Mouse (Mus musculus) heart, embryonic 10.5 days (tissue): ENCODE measurements around the gene Upb1. TPM values are rescaled to one million over a fixed set of nuclear protein-coding genes. Genes with fewer than 3 reads are reported as not detected.
A peak's percentile ranks its signal among the peaks of the same experiment; 100 is the strongest.
"Not testable (repeated sequence)": the region's sequence is repeated elsewhere in the genome, so short reads cannot be mapped to it uniquely, and the experiment has no call there.

ENCODE experiments used
- DNase-seq: peaks from one replicate; pipeline ENCODE4 v3.0.0-alpha.2; 2017; ENCODE audit warnings: low spot score
- H3K27ac ChIP-seq: fragments of 300-500 bp; sonication (generic); 2 replicates; pipeline ENCODE4 v1.5.1; 2016; ENCODE audit warnings: mild to moderate bottlenecking
- H3K27me3 ChIP-seq: fragments of 300-500 bp; sonication (generic); 2 replicates; pipeline ENCODE4 v1.6.1; 2016; ENCODE audit warnings: mild to moderate bottlenecking; ENCODE audit not compliant: poor library complexity, insufficient read depth, severe bottlenecking
- H3K36me3 ChIP-seq: fragments of 300-500 bp; sonication (generic); 2 replicates; pipeline ENCODE4 v1.6.1; 2016; ENCODE audit warnings: mild to moderate bottlenecking, moderate library complexity
- H3K4me1 ChIP-seq: fragments of 300-500 bp; sonication (generic); 2 replicates; pipeline ENCODE4 v1.6.1; 2016; ENCODE audit warnings: mild to moderate bottlenecking
- H3K4me3 ChIP-seq: fragments of 300-500 bp; sonication (generic); 2 replicates; pipeline ENCODE4 v1.5.1; 2016; ENCODE audit warnings: mild to moderate bottlenecking, moderate library complexity
- H3K9me3 ChIP-seq: fragments of 300-500 bp; sonication (generic); 2 replicates; pipeline ENCODE4 v1.6.1; 2016; ENCODE audit warnings: mild to moderate bottlenecking, moderate library complexity
- WGBS: fragments of 180-500 bp; shearing (Covaris S2); methylation state at CpG from one replicate; pipeline ENCODE4 v1.1.7; 2016; 5-methylcytosine and 5-hydroxymethylcytosine counted together
- polyA plus RNA-seq: library from polyadenylated mRNA; unstranded; fragments of >200 nt; fragmentation: Nextera tagmentation; extraction: Ambion mirVana; gene quantifications from 2 replicates; pipeline ENCODE4 v1.2.1, GENCODE M21; 2016

Upb1 gene
- polyA plus RNA-seq, 1 experiment from 2014 or later: 1.6 TPM

DNA sequence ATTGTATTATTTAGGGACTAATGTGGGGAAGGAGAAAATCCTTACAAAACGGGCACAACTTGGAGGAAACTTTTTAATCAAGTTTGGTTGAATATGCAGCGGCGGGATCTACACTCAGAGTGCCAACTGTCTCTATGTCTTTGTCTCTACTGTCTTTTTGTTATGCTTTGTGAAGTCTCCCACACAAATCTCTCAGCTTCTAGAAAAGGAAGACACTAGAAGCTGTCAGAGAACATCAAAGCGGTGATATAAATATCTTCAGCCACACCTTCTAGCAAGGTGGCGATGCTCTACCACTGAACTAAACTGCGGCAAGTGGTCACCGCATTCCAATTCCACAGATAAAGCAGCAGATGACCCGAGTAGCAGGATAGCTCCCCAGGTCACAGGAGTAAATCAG lies 5.0 kb downstream of the Upb1 start:
- Histone ChIP-seq H3K4me1 (peaks cover 13% of the 10 kb centered on the region), H3K36me3 (no peaks in the 10 kb centered on the region), H3K4me3 (no peak overlapping the region), H3K9me3 (no peaks in the 10 kb centered on the region), H3K27ac (no peak overlapping the region), H3K27me3 (no peaks in the 10 kb centered on the region)
- WGBS: 59% methylated on average over 8 of the region's 8 CpGs
- DNase-seq: no peak

DNA sequence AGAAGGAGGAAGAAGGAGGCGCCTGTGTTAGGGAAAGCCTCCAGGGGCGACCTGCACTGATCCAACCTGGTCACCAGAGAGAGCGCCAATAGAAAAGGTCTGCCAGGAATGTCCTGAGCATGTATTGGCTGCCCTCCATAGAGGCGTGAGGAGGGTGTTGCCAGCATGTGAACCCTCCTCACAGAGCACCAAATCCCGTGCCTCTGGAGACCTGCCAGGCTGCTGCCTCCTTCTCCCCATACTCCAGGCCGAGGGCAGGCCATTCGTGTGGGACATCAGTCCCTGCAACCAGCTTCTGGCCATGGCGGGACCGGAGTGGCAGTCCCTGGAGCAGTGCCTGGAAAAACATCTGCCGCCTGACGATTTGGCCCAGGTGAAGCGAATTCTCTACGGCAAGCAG lies 5.8 kb downstream of the Upb1 start:
- no peaks in the 10 kb centered on the region for H3K9me3 ChIP-seq
- H3K36me3 ChIP-seq: no peaks in the 10 kb centered on the region
- H3K4me1 ChIP-seq: peaks cover 18% of the 10 kb centered on the region
- WGBS: 36% methylated on average over 13 of the region's 13 CpGs
- DNase-seq: no peak
- no peaks in the 10 kb centered on the region for H3K27me3 ChIP-seq
- no peak overlapping the region for H3K4me3 ChIP-seq
- H3K27ac ChIP-seq: no peak overlapping the region

DNA sequence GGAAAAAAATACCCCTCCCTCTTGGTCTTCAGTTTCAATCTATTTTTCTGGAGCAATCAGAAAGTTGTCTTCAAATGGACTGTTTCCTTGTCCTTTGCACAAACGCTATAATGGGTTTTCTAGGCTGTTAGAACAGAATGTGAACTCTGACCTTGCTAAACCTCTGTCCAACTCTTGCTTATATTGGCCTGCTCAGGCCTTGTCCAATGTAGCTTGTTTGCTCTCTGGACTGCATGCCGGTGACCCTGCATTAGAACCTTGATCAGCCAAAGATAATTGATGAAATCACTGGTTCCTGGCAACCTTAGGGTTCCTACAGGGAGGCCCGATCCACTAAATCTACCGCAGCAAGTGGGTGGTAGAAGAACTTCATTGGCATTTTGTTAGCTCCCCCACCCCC lies 6.8 kb downstream of the Upb1 start:
- no peaks in the 10 kb centered on the region for H3K9me3 ChIP-seq
- DNase-seq: no peak
- no peaks in the 10 kb centered on the region for H3K36me3 ChIP-seq
- 78% methylated on average over 4 of the region's 4 CpGs for WGBS
- no peak overlapping the region for H3K27ac ChIP-seq
- no peaks in the 10 kb centered on the region for H3K27me3 ChIP-seq
- no peak overlapping the region for H3K4me3 ChIP-seq
- peaks cover 27% of the 10 kb centered on the region for H3K4me1 ChIP-seq

DNA sequence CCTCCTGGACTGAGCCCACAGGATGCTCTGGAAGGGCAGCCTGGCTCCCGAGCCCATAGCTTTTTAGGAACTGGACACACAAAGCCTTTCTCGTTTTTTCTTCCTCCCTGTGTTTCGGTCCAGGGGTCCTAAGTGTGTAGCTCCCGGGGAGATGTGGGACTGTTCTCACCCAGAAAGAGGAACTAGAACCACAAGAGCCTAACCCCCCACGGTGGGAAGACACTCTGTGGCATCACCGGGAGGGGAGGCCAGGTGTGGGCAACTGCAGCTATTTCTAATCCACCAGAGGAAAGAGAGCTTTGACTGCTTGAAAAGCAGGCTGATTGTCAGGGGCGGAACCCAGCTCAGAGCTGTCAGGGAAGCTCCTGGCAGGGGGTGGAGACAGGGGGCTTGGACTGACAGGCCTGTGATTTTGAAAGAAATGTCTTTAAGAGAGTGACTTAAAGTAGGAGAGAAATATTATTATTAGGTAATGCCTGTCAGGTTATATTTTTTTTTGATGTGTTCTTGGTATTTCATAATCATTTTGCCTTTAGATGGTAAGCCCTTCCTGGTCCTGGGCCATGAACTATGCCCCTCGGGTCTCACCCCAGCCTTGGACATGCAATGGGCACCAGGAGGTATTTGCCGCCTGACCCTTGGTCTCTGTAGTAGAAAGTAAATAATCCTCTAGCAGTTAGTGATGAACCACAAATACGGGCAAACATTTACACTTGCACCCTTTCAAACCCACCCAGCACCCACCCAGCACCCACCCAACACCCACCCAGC lies 10.6 kb downstream of the Upb1 start:
- not testable (repeated sequence) for H3K27me3 ChIP-seq, DNase-seq, H3K36me3 ChIP-seq, H3K27ac ChIP-seq, H3K9me3 ChIP-seq, H3K4me3 ChIP-seq
- H3K4me1 ChIP-seq: peaks cover 24% of the 10 kb centered on the region; the same call in 1 of the 2 replicates
- WGBS: 34% methylated on average over 9 of the region's 10 CpGs

DNA sequence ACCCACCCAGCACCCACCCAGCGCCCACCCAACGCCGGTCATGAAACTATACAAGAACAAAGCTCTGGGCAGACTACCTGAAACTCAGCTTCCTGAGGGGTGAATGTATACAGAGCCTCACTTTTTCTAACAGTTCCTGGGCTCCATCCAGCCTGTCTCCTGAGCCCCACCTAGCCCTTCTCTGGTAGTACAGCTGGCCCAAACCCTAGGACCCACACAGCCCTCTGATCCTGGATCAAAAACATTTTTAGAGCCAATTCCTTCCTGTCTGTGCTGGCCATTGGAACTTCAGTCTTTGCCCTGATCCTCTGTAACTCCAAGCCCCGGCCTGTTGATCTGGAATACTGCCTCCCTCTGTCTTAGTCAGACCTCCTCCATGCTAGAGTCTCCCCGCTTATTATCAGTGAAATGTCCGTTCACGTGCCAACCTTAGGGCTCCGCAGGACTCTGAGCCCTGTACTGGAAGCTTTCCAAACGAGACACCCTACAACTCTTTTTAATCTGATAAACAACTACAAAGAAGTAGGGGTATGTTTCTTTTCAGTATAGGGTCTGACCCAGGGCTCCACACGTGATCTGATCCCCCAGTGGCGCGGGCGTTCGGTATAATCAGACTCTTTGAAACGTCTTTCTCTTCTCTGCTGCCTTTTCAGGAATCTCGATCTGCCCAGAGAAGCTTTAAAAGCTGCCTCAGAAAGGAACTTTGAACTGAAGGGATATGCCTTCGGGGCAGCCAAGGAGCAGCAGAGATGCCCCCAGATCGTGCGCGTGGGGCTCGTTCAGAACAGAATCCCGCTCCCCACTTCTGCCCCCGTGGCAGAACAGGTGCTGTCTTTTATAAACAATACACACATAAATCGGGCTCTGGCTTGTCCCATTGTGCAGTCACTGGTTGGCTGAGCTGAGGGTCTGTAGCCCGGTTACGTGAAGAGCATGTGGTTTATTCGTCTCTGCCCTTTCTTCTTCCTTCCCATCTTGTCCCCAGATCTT lies 11.5 kb downstream of the Upb1 start:
- Histone ChIP-seq H3K9me3 (no peaks in the 10 kb centered on the region), H3K27ac (no peak overlapping the region; the same call in 1 of the 2 replicates), H3K4me3 (no peak overlapping the region), H3K27me3 (no peaks in the 10 kb centered on the region), H3K4me1 (peaks cover 21% of the 10 kb centered on the region; the same call in 1 of the 2 replicates), H3K36me3 (no peaks in the 10 kb centered on the region)
- no peak for DNase-seq
- WGBS: 74% methylated on average over 27 of the region's 27 CpGs

DNA sequence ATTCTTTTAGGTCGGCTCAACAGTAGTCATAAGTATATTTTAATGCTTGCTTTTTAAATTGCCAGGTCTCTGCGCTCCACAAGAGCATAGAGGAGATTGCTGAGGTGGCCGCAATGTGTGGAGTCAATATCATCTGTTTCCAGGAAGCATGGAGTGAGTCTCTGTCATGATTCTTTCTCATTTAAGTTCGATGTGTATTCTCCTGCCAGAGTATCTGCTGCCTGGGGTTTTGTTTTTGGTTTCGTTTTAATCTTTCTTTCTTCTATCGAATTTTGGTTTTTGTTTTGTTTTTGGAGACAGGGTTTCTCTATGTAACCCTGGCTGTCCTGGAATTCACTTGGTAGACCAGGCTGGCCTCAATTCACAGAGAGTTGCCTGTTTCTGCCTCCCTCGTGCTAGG lies 14.0 kb downstream of the Upb1 start:
- Histone ChIP-seq H3K4me1 (peaks cover 21% of the 10 kb centered on the region; the same call in 1 of the 2 replicates), H3K27me3 (no peaks in the 10 kb centered on the region), H3K27ac (no peak overlapping the region), H3K36me3 (no peaks in the 10 kb centered on the region), H3K9me3 (no peaks in the 10 kb centered on the region), H3K4me3 (no peak overlapping the region)
- 85% methylated on average over 7 of the region's 7 CpGs for WGBS
- DNase-seq: no peak

DNA sequence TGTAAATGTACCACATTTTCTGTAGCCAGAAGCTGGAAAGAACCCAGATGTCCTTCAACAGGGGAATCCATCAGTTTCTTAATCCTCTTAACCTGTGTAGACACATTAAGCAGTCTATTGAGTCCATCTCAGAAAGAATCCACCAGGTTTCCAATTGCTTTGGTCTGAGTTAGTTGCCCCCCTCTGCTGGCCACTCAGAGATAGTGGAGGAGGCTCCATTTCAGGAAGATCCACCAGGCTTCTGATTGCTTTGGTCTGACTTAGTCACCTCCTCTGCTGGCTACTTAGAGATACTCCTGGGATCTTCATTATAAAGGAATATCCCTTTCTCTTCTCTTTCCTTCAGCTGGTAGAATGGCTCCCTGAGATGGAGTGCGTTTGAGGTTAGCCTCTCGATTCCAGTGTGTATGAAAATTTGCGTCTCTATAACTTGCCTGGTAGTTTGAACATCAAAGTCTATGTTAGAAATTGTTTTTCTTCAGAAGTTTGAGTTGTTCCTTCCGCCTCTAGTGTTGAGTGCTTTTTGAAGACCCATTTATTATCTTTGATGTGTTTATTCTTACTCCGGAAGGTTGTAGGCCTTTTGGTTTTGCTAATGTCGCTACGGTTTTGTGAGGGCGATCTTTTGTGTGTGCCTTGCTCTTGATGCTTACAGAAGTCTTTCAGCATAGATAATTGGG lies 16.6 kb downstream of the Upb1 start:
- Histone ChIP-seq H3K36me3 (no peaks in the 10 kb centered on the region), H3K27ac (no peak overlapping the region), H3K4me3 (no peak overlapping the region), H3K4me1 (peaks cover 9% of the 10 kb centered on the region; the same call in 1 of the 2 replicates), H3K27me3 (no peaks in the 10 kb centered on the region), H3K9me3 (no peaks in the 10 kb centered on the region)
- WGBS: 93% methylated on average over 8 of the region's 8 CpGs
- no peak for DNase-seq

DNA sequence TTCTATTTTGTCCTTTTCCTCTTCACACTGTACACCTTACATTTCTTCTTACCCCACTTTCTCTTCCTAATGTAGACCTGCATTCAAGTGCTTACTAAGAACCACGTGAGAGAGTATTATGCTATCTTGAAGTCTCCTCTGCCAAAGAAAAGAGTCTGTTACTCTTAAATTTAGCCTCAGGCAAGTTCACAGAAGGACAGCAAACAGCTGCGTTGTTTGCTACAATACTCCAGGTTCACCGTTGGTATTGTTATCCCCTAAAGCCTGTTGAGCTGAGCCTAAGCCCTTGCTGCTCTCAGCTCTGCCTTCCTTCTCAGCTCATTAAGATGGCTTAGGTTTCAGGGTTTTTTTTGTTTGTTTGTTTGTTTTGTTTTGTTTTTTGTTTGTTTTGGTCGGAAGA lies 17.8 kb downstream of the Upb1 start:
- Histone ChIP-seq H3K27me3 (no peaks in the 10 kb centered on the region), H3K9me3 (no peaks in the 10 kb centered on the region), H3K27ac (no peak overlapping the region), H3K36me3 (no peaks in the 10 kb centered on the region), H3K4me3 (no peak overlapping the region), H3K4me1 (peaks cover 6% of the 10 kb centered on the region; the same call in 1 of the 2 replicates)
- DNase-seq: no peak
- 59% methylated on average over 4 of the region's 4 CpGs for WGBS

DNA sequence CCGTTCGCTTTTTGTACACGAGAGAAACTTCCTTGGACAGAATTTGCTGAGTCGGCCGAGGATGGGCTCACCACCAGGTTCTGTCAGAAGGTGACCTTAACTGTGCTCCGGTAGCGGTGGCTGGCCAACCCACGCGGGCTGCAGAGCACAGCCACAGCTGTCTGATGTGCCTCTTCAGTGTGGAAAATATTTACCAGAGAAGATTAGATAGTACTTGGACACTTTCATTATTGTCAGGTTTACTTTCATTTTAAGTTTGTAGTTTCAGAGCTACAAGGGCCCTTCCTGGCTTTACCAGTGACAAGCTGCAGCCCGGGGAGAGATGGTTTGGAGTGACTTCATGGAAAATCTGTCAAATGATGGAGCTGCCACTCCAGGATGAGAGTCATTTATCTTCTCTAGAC lies 23.6 kb downstream of the Upb1 start:
- 60% methylated on average over 10 of the region's 10 CpGs for WGBS
- no peak for DNase-seq
- Histone ChIP-seq H3K9me3 (no peaks in the 10 kb centered on the region), H3K27ac (peak overlapping the region; percentile 36; the same call in 1 of the 2 replicates), H3K4me3 (no peak overlapping the region), H3K27me3 (no peaks in the 10 kb centered on the region), H3K4me1 (peaks cover 4% of the 10 kb centered on the region; the same call in 1 of the 2 replicates), H3K36me3 (no peaks in the 10 kb centered on the region)

DNA sequence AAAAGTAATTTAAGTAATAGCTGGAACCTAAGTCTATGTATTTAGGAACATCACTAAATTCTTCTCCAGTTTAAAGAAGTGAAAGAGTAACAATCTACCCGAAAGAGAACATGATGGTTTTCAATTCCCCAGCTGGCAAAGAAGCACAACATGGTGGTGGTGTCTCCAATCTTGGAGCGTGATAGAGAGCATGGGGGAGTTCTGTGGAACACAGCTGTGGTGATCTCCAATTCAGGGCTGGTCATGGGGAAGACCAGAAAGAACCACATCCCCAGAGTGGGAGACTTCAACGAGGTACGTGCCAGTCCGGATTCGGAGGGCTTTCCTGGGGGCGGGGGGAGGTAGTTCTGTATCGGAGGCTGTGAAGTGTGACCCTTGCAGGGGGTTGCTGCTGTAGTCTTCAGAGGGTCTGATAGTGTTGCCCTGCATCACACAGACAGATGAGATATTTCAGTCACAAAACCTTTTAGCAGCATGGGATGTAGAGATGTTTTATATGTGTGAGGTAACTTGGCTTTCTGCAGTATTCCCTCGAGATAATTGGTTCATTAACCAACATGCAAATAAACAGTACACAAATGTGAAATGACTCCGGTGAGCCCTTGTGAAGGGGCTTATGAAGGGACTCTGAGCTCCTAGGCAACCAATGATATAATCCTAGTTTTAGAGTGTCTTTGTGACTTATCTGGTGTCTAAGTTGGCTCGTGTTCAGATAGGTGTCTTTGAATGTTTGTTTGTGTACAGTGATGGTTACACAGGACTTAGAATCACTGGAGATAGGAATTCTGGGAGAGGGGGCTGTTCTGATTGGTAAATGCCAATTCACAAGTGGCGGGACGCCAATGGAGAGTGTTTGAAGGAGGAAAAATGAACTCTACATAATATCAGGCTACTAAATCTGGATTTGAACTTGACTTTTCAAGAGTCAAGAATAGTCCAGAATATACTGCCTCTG lies 27.4 kb downstream of the Upb1 start:
- H3K36me3 ChIP-seq: 0 out of 2 replicates have a peak, but pooled peaks cover 4% of the 10 kb centered on the region
- H3K27me3 ChIP-seq: no peaks in the 10 kb centered on the region
- no peaks in the 10 kb centered on the region for H3K9me3 ChIP-seq
- H3K27ac ChIP-seq: no peak overlapping the region
- no peak for DNase-seq
- WGBS: 80% methylated on average over 13 of the region's 13 CpGs
- H3K4me1 ChIP-seq: peaks cover 4% of the 10 kb centered on the region; the same call in 1 of the 2 replicates
- H3K4me3 ChIP-seq: no peak overlapping the region

DNA sequence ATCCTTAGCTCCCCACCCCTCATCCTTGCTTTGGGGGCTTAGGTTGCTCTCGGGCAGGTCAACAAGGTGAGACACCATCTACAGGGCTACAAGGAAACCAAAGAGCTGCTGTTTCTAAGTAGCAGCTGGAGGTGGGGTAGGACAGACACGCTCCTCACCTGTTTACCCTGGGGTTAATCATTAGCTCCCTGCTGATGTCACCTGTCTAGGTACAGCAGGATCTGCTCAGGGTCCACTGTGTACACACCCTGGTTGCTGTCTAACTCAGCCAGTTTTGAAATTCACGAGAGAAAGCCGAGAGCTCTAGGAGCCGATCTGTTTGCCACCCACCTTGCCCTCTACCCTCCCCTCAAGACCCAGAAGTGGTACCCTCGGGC lies 28.1 kb downstream of the Upb1 start:
- H3K36me3 ChIP-seq: 0 out of 2 replicates have a peak, but pooled peaks cover 4% of the 10 kb centered on the region
- no peaks in the 10 kb centered on the region for H3K27me3 ChIP-seq
- WGBS: 82% methylated on average over 6 of the region's 6 CpGs
- DNase-seq: no peak
- H3K9me3 ChIP-seq: no peaks in the 10 kb centered on the region
- no peak overlapping the region for H3K4me3 ChIP-seq
- H3K4me1 ChIP-seq: peaks cover 4% of the 10 kb centered on the region; the same call in 1 of the 2 replicates
- H3K27ac ChIP-seq: no peak overlapping the region
